Mouse (Mus musculus) erythroblast, embryonic 14.5 days (primary cell): ENCODE results near the gene Hc. TPM values are rescaled to one million over a fixed set of nuclear protein-coding genes. Genes with fewer than 3 reads are reported as not detected.

ENCODE experiments used
- H3K27me3 ChIP-seq: 2 replicates; pipeline ENCODE4 v1.6.1; 2012; ENCODE audit warnings: inconsistent platforms; ENCODE audit not compliant: control insufficient read depth
- H3K36me3 ChIP-seq: 2 replicates; pipeline ENCODE4 v1.6.1; 2012; ENCODE audit warnings: mild to moderate bottlenecking, inconsistent platforms; ENCODE audit not compliant: control insufficient read depth
- H3K4me1 ChIP-seq: 2 replicates; pipeline ENCODE4 v1.6.1; 2012; ENCODE audit warnings: inconsistent platforms; ENCODE audit not compliant: control insufficient read depth
- H3K4me3 ChIP-seq: replicated peaks from 2 replicates; pipeline ENCODE3; 2012; ENCODE audit warnings: moderate library complexity, mild to moderate bottlenecking, inconsistent platforms
- H3K9me3 ChIP-seq: 2 replicates; pipeline ENCODE4 v1.6.1; 2012; ENCODE audit warnings: low read length, inconsistent platforms, mixed read lengths; ENCODE audit not compliant: control insufficient read depth
- GATA1 ChIP-seq: IDR thresholded peaks from 2 replicates; pipeline ENCODE4 v1.6.1; 2012; ENCODE audit warnings: low read length, inconsistent platforms, mixed read lengths
- TAL1 ChIP-seq: IDR thresholded peaks from 3 replicates; pipeline ENCODE4 v1.6.1; 2012; ENCODE audit warnings: low read length, inconsistent platforms, mixed read lengths
- polyA plus RNA-seq: library from polyadenylated mRNA; stranded (reverse); fragments of >175 nt; gene quantifications from 2 replicates; pipeline ENCODE4 v1.2.3, GENCODE M21; 2012

Gene Hc
- polyA plus RNA-seq, 1 experiment, result not detected

DNA sequence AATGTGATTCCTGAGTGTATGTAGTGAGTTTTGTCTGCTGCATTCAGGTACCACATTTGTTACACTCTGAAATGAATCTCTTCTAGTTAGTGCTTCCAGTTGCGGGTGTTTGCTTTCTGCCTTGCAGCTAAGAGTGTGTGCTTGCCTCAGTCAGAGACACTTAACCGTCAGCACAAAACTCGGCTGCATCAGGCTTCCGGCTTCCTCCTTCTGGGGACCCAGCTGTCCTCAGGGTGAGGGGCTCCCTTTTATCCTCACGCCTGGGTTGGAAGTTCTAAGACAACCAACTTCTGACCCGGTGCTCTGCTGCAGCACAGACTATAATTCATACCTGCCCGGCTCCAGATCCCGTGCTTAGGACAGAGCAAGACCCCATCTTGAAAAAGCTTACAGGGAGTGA, 88.2 kb downstream of the Hc start:
- H3K4me1 ChIP-seq, result peaks cover 6% of the 10 kb centered on the region
- TF ChIP-seq GATA1, result no peak
- no peak for TF ChIP-seq TAL1

DNA sequence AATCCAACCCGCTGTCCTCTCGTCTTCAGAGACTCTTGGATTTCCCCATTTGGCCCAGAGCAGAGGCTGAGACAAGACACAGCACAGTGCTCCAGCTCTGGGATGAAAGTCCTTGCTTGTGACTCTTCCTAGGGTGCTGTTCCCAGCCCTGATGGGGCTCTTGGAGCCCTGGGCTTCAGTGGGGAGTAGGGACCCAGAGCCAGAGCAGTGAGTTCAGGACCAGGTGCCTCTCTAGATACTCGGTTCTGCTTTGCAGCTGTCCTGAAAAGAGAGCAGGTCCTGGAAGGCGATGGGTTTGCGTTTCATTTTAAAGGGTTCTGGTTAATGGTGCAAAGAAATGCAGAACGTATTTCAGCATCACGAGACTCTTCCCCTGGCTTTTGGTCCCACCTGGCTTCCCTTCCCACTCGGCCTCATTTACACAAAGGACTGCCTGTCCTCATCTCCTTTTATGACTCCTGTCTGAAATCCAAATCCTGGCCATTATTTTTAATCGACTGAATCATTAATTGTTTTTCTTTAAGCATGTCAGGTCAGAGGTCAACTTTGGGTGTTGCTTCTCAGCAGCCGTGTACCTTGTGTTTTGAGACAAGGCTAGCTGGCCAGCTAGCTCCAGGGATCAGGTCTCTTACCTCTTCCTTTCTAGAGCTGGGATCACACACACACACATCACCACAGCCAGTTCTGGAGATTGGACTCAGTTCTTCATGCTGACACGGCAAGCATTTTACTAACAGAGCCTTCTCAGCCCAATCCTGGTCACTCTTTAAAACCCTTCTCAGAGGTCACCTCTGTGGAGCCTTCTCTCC, 90.0 kb downstream of the Hc start:
- no peak for TF ChIP-seq TAL1
- no peaks in the 10 kb centered on the region for H3K36me3 ChIP-seq
- no peak overlapping the region for H3K4me3 ChIP-seq
- H3K9me3 ChIP-seq, result peaks cover 3% of the 10 kb centered on the region; the same call in 1 of the 2 replicates
- H3K27me3 ChIP-seq, result no peaks in the 10 kb centered on the region
- H3K4me1 ChIP-seq, result no peaks in the 10 kb centered on the region

More for the DNA sequence above, 88.2 kb downstream of the Hc start:
- no peak overlapping the region for H3K4me3 ChIP-seq
- H3K36me3 ChIP-seq, result no peaks in the 10 kb centered on the region
- H3K9me3 ChIP-seq, result peaks cover 3% of the 10 kb centered on the region; the same call in 1 of the 2 replicates
- H3K27me3 ChIP-seq, result no peaks in the 10 kb centered on the region

DNA sequence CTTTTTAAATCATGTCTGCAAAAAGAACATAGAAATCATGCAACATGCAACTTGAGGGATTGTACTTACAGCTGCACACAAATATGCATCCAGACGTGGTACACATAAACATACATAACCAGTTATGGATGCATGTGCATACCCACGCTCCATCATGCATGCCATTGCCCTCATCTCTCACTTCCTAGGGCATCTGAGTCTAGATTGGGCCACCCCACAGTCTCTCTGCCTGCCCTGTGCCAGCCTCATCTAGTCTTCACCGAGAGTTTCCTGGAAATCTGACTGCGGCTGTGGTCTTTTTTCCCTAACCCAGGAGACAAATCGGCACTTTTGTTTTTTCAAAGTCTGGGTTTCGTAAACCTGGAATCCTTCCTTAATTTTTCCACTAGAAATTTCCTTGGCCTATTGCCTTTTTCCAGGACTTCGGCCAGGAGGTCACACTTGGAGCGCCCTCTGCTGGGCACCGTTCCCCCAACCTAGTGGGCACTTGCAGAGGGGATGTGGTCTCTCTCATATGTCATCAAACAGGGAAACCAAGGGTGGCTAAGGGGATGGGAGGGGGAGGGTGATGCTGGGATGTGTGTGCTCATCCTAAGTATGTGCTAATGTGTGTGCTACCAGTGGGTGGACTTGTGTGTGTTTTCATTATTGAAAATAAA, 91.0 kb downstream of the Hc start:
- Histone ChIP-seq H3K9me3 (peaks cover 3% of the 10 kb centered on the region; the same call in 1 of the 2 replicates), H3K4me1 (peaks cover 6% of the 10 kb centered on the region), H3K27me3 (no peaks in the 10 kb centered on the region), H3K4me3 (no peak overlapping the region), H3K36me3 (no peaks in the 10 kb centered on the region)
- no peak for TF ChIP-seq GATA1
- no peak for TF ChIP-seq TAL1

DNA sequence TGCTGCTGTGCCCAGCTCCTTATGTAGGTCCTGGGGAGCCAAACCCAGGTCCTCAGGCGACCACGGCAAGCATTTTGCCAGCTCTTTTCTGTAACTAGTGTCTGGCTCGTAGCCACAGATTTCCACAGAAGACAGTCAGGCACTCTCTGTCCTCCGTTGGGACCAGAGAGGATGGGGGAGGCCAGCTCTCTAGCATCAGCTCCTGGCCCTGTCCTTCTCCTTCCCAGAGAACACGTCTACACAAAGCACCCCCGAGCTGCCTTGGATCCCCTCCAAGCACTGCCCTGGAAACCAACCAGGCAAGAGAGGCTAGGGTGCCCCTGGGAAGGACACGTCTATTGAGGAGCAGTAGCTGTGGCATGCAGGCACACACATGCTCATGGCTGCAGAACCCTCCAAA, 92.1 kb downstream of the Hc start:
- Histone ChIP-seq H3K36me3 (no peaks in the 10 kb centered on the region), H3K4me1 (peaks cover 6% of the 10 kb centered on the region), H3K4me3 (no peak overlapping the region), H3K9me3 (no peaks in the 10 kb centered on the region), H3K27me3 (no peaks in the 10 kb centered on the region)
- TF ChIP-seq GATA1 (no peak), TAL1 (no peak)

DNA sequence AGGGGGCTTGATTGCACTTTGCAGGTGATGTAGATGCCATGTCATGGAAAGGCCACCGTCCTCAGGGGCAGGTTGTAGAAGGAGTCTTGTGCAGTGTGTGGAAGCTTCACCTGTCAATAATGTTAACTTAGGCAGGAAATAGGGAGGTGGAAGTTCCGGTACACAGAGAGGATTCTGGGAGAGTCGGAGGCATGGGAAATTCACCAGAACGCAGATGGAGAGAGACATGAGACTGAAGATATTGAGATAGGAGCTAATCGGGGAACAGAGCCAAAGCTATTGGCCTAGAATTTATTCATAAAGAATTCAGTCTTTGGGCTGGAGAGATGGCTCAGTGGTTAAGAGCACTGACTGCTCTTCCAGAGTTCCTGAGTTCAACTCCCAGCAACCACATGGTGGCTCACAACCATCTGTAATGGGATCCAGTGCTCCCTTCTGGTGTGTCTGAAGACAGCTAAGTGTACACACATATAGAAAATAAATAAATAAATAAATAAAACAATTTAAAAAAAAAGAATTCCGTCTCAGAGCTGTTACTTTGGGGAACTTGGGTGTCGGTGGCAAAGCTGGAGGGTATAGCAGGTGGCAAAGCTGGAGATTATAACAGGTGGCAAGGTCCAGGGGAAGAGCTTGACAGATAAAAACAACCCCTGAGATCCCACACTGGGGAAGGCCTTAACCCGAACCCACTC, 94.8 kb downstream of the Hc start:
- Histone ChIP-seq H3K27me3 (peaks cover 5% of the 10 kb centered on the region), H3K9me3 (no peaks in the 10 kb centered on the region), H3K4me1 (peaks cover 12% of the 10 kb centered on the region), H3K36me3 (no peaks in the 10 kb centered on the region), H3K4me3 (no peak overlapping the region)
- TF ChIP-seq TAL1, result no peak
- no peak for TF ChIP-seq GATA1

DNA sequence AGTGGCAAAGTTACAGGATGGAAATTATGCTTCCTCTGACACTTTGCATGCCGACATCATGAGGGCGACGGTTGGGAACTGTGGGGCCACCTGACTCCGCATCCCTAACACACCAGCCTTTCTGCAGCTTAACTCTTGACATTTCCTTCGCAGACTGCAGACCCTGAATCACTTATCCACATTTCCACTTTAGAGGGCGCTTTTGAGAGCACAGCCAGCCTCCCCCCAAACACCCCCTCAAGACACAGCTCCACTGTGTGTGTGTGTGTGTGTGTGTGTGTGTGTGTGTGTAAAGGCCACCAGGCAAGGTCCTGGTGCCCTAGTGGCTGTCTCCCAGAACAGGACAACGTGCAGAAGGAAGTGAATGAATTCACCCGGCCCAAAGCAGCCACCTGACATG, 95.4 kb downstream of the Hc start:
- no peak for TF ChIP-seq TAL1
- H3K4me1 ChIP-seq, result peaks cover 12% of the 10 kb centered on the region

DNA sequence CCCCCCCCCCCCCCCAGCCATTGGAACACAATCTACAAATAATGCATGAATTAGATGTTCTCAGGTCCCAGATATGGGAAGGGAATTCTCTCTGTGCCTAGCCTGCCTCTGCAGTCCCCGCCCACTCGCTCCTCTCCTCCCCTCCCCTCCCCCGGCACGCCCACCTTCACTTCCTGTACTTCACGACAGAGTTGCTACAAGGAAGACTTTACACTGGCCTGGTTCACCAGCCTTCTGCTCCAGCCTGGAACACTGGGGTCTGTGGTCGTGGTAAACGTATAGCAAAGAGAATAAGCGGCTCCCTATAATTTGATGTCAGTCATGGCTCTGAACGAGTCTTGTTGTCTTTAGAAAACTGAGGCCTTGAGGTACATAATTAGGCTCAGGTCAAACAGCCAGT, 95.9 kb downstream of the Hc start:
- no peak overlapping the region for H3K4me3 ChIP-seq

More for the DNA sequence above, 95.4 kb downstream of the Hc start:
- Histone ChIP-seq H3K27me3 (peaks cover 9% of the 10 kb centered on the region), H3K36me3 (no peaks in the 10 kb centered on the region), H3K4me3 (no peak overlapping the region), H3K9me3 (no peaks in the 10 kb centered on the region)

DNA sequence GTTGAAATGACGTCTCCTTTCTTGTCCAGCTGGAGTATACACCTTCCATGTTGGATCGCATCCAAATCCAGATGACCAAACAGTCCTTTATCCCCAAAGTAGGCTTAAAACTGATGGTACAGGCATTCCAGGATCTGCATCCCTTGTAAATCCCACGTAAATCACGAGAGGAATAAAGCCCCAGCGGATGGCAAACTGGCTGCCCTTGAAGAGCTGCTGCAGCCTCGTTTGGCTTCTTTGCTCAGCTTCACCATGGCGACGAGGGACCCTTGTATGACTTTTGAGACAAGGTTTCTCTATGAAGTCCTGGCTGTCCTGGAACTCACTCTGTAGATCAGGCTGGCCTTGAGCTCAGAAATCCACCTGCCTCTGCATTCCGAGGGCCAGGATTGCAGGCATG, 96.6 kb downstream of the Hc start:
- Histone ChIP-seq H3K36me3 (no peaks in the 10 kb centered on the region), H3K9me3 (no peaks in the 10 kb centered on the region), H3K4me3 (no peak overlapping the region), H3K27me3 (peaks cover 15% of the 10 kb centered on the region), H3K4me1 (peaks cover 12% of the 10 kb centered on the region)
- no peak for TF ChIP-seq TAL1
- no peak for TF ChIP-seq GATA1

More for the DNA sequence above, 95.9 kb downstream of the Hc start:
- Histone ChIP-seq H3K36me3 (no peaks in the 10 kb centered on the region), H3K9me3 (no peaks in the 10 kb centered on the region), H3K27me3 (peaks cover 13% of the 10 kb centered on the region), H3K4me1 (peaks cover 12% of the 10 kb centered on the region)
- TF ChIP-seq TAL1, result no peak
- TF ChIP-seq GATA1, result no peak

DNA sequence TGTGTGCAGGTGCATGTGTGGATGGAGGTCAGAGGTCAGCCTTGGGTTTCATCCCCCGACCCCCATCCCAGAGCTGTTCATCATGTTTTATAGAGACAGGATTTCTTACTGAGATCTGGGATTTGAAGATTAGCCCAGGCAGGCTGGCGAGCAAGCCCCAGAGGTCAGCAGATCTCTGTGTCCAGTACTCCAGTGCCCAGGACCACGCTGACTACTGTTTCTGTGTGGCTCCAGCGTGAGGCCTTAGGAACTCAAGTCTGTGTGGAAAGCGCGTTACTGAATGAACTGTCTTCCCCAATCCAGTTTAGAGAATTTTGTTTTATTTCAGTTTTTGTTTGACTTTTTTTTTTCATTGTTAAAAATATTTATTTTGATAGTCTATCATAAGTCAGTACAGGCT, 97.0 kb downstream of the Hc start:
- H3K36me3 ChIP-seq, result no peaks in the 10 kb centered on the region
- TF ChIP-seq GATA1, result no peak
- no peak for TF ChIP-seq TAL1
- H3K27me3 ChIP-seq, result peaks cover 15% of the 10 kb centered on the region
- peaks cover 12% of the 10 kb centered on the region for H3K4me1 ChIP-seq
- H3K4me3 ChIP-seq, result no peak overlapping the region
- no peaks in the 10 kb centered on the region for H3K9me3 ChIP-seq
